Mouse (Mus musculus) liver, embryonic 18 days (tissue): ENCODE results near the gene Gm9732. TPM values are rescaled to one million over a fixed set of nuclear protein-coding genes. Genes with fewer than 3 reads are reported as not detected.

ENCODE experiments used
- polyA plus RNA-seq: library from polyadenylated mRNA; depleted of rRNA; stranded (reverse); fragments of >200 nt; gene quantifications from 2 replicates; pipeline ENCODE4 v1.2.3, GENCODE M21; 2012; rRNA removed

Gene Gm9732
- not detected in 2 replicates for polyA plus RNA-seq

GRCm38 (mm10) chr14:43274986-43275511, at the start of gene Gm9732:
Gene Gm9732, plus strand, starts transcription at chr14:43275036.

DNA sequence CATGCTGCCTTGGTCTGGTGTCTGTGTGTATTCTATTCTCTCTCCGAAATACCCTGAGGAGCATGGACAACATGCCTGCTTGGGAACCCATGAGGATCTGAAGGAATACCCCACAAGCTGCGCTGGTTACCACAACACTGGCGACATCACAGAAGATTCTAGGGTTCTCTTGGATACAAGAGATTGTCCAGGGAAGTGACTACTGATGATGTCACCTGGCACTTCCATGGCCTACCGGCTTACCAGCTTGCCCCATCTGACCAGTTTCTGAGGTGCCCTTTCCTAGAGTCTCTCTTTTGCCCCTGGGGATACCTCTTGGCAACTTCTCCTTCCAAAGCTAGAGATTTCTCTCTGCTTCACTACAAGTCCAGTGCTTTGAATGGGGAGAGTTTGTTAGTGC, 39.6 kb upstream of the Gm9732 start, which contains the start of gene Gm8122:
Gene Gm8122 (minus strand): TSS at position 101 of the 400 bp plus-strand sequence.

GRCm38 (mm10) chr14:43258349-43258748, 16.5 kb upstream of the Gm9732 start, which contains the start of gene Gm8126:
Gene Gm8126, plus strand, starts transcription at chr14:43258649.

DNA sequence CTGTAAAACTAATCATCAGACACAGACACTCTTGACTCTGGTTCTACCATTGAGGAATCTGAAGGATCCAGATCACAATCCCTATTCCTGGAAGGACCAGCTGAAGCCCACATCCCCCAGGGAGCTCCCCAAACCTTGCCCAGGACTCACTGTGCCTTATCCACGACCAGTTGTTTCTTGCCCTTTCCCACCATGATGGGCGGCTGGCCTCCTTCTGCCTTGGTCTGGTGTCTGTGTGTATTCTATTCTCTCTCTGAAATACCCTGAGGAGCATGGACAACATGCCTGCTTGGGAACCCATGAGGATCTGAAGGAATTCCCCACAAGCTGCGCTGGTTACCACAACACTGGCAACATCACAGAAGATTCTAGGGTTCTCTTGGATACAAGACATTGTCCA, 18.7 kb downstream of the Gm9732 start, which contains the start of gene Gm8127:
Gene Gm8127 (minus strand): TSS at position 330 of the 400 bp plus-strand sequence.

GRCm38 (mm10) chr14:43347711-43348110, 72.9 kb downstream of the Gm9732 start, which contains the start of gene 1700001F09Rik:
Gene 1700001F09Rik, minus strand, starts transcription at chr14:43347811.

Other genes starting within 250 kb of the Gm9732 start
- not detected in 2 replicates for gene Gm8094, start 198.4 kb upstream of the Gm9732 start, polyA plus RNA-seq
- gene Gm8104, start 174.4 kb upstream of the Gm9732 start, polyA plus RNA-seq: not detected in 2 replicates
- gene Gm7233, start 95.2 kb upstream of the Gm9732 start, polyA plus RNA-seq: not detected in 2 replicates
- gene Gm8122, start 39.7 kb upstream of the Gm9732 start, polyA plus RNA-seq: not detected in 2 replicates
- gene Gm8126, start 16.4 kb upstream of the Gm9732 start, polyA plus RNA-seq: not detected in 2 replicates
- not detected in 2 replicates for gene Gm8127, start 18.8 kb downstream of the Gm9732 start, polyA plus RNA-seq
- not detected in 2 replicates for gene 1700001F09Rik, start 72.8 kb downstream of the Gm9732 start, polyA plus RNA-seq
- not detected in 2 replicates for gene Gm8138, start 141.3 kb downstream of the Gm9732 start, polyA plus RNA-seq